Mouse (Mus musculus) bone marrow macrophage, adult 2 months (primary cell): ENCODE measurements at regions not wholly inside any gene's neighbourhood (a gene's known extent, or its start where the extent isn't known, plus 50 kb on each side); places are given as distances from the start of the nearest gene placed in this dataset.

Source experiments
- H3K27ac ChIP-seq: 2 replicates; pipeline ENCODE4 v1.5.1; 2012; ENCODE audit warnings: low read depth, low read length; ENCODE audit not compliant: insufficient read depth
- H3K4me1 ChIP-seq: 2 replicates; pipeline ENCODE4 v1.6.1; 2012; ENCODE audit warnings: low read length; ENCODE audit not compliant: control insufficient read depth, insufficient read depth
- H3K4me3 ChIP-seq: 2 replicates; pipeline ENCODE4 v1.5.1; 2012; ENCODE audit warnings: mild to moderate bottlenecking, low read length, moderate library complexity; ENCODE audit not compliant: insufficient read depth
- CTCF ChIP-seq: IDR thresholded peaks from 2 replicates; pipeline ENCODE4 v1.5.1; 2012; ENCODE audit warnings: low read depth, mild to moderate bottlenecking, low read length, moderate library complexity
- POLR2A ChIP-seq: IDR thresholded peaks from 2 replicates; pipeline ENCODE4 v1.6.1; 2012; ENCODE audit warnings: mild to moderate bottlenecking, low read depth, low read length, borderline replicate concordance

DNA sequence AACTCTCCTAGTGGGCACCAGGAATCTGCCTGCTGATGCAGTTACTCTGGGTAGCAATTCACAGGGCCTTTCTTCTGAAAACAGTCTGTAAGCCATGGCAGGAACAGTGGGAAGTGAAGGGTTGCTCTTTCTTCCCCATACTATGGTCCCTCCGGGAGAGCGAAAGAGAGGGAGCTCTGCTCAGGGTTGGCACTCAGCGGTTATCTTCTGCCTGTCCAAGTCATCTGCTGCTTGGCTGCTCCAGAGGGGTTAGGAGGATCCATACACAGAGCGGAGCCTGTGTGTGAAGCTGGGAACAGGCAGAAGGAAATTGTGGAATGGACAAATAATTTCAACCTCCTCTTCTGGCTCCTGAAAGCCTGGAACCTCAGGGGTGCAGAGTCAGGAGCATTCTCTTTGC, 200.6 kb upstream of the Nxpe4 start:
- Histone ChIP-seq H3K4me3 (no peak overlapping the region), H3K4me1 (no peaks in the 10 kb centered on the region), H3K27ac (no peak overlapping the region)
- TF ChIP-seq CTCF = no peak
- TF ChIP-seq POLR2A = no peak

DNA sequence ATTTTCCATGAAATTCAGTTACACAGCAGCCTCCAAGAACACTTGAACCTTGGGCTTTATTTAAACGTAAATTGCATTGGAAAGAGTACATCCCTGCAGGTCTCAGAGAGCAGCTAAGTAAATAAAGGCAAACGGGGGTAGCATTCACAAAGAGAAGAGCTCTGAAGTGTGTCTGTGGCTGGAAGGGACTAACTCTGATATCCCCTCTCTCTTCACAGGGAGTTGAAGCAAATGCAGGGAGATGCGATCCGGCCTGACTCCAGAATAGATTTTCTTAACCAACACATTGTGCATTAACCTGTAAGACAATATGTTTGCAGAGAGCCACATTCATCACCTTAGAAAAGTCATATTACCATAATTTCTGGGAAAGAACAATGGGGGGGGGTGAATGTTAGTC, 199.7 kb upstream of the Nxpe4 start:
- Histone ChIP-seq H3K4me3 (no peak overlapping the region), H3K4me1 (no peaks in the 10 kb centered on the region), H3K27ac (no peak overlapping the region)
- TF ChIP-seq CTCF (no peak), POLR2A (no peak)

DNA sequence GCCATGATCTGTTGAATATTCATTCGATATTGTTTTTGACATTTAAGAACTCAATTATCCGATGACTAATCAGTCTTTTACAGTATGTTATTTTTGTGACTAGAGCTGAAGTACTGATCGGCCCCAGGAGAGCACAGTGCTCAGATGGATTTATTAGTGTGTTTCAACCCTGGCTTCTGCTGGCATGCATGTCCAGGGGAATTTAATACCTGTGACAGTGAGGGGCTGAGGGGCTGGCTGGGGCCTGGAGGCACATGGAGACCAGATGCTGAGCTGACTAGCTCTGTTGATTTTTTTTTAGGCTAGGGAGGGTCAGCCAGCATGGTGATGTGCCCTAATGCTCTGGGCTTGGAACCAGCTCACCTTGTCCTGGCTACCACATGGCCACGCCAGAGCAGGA, 199.2 kb upstream of the Nxpe4 start:
- Histone ChIP-seq H3K4me3 (no peak overlapping the region), H3K4me1 (no peaks in the 10 kb centered on the region), H3K27ac (no peak overlapping the region)
- TF ChIP-seq CTCF (no peak), POLR2A (no peak)

DNA sequence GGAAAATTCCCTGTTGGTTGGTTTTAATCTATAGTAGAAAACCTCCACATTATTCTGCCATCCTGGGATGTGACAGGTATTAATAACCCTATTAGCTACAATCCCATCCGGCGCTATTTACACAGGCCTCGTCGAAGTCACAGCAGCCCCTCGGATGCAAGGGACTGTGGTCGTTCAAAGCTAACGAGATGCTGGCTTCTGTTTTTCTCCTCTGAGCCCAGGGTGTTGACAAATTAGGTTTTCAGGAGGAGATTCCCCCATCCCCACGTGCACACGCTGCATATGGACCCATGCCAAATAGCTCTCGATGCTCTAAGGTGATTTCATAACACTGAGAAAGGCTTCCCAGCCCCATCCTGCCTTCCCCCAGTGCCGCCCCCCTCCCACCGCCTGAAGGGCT, 188.7 kb upstream of the Nxpe4 start:
- no peaks in the 10 kb centered on the region for H3K4me1 ChIP-seq
- H3K4me3 ChIP-seq = no peak overlapping the region
- H3K27ac ChIP-seq = no peak overlapping the region
- no peak for TF ChIP-seq POLR2A
- no peak for TF ChIP-seq CTCF

DNA sequence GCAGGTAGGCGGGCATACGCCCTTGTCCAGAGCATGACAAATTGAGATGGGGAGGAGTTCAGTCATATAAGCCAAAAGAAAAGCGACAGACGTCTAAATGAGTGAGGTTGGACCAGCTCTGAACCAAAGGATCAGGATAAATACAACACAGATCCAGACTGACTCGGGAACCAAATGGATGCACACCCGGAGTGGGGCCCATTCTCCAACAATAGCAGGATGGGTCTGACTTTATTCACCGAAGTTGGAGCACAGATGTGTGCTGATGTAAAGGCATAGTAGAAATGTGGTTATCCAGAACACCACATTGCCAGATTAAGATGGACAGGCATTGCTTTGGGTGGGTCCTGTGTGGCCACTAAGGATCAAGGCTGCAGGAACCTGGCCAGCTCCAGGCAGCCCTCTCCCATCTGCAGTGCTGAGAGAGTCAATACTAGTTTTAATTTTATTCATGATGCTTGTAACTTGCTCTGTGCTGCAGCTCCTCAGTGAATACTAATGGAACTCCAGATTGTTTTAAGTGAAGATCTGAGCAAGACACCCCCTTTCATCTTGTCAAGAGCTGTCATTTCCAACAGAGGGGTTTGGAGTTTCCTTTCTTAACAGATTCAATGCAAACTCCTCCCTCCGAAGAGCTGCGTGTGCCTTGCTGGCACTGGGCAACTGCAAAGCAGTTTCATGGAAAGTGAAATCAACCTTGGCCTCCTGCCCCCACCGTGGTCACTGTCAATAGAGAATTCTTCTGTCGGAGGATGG, 176.3 kb upstream of the Nxpe4 start:
- H3K4me3 ChIP-seq = no peak overlapping the region
- no peak for TF ChIP-seq CTCF
- no peak for TF ChIP-seq POLR2A

DNA sequence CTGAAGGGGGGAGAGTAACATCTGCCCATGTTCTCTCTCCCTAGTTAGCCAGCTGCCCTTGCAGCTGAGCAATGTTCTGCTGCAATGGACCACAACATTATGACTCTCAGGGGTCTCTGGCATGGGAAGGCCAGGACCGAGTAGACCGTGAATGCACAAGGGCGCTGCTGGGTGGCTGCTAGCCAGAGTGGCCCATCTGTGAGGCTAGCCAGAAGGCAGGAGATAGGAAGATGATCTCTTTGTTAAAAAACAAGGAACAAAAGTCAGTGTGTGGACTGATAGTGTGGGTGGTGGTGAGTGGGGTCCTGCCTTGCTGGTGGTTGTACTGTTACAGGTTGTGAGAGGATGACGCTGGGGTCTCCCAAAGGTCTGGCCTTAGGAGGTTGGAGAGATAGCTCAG, 174.6 kb upstream of the Nxpe4 start:
- H3K4me3 ChIP-seq = no peak overlapping the region
- H3K27ac ChIP-seq = no peak overlapping the region
- TF ChIP-seq POLR2A (no peak), CTCF (no peak)
- no peaks in the 10 kb centered on the region for H3K4me1 ChIP-seq

More for the DNA sequence above, 176.3 kb upstream of the Nxpe4 start:
- H3K4me1 ChIP-seq = no peaks in the 10 kb centered on the region
- no peak overlapping the region for H3K27ac ChIP-seq

DNA sequence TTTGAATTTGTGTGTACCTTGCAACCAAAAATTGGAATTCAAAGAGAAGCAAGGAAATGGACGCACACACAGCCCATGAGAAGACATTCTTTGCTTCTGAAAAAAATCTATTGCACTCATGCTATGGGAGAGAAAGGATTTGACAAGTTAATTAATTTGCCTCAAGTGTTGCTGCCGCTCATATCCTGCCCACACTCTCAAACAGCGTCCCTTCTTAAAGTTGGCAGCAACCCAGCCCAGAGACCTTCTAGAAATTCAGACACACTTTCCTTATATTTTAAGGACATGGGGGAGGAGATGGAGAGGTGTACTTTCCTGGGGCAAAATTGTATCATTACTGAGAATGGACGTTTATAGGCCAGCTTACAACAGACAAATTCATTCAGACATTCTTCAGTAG, 167.2 kb upstream of the Nxpe4 start:
- TF ChIP-seq POLR2A = no peak
- no peak for TF ChIP-seq CTCF
- Histone ChIP-seq H3K27ac (no peak overlapping the region), H3K4me1 (no peaks in the 10 kb centered on the region), H3K4me3 (no peak overlapping the region)

DNA sequence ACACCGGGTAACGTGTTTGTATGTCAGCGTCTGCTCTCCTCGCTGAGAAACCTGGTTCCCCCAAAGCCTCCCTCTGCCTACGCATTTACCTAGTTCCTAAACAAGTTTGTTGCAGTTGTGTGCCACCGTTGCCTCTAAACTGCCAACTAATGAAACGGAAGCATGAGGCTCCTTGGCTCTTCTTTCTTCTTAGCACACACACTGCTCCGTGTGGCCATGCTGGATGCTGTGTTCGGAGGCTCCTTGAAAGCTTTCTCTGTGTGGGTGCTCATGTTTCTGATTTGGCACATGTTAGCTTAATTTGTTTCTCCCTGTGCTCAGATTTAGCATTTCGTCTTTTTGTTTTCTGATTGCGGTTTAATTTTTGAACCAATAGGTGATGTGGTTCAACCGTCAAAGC, 162.2 kb upstream of the Nxpe4 start:
- H3K27ac ChIP-seq = no peak overlapping the region
- H3K4me3 ChIP-seq = no peak overlapping the region
- TF ChIP-seq CTCF (no peak), POLR2A (no peak)
- no peaks in the 10 kb centered on the region for H3K4me1 ChIP-seq

DNA sequence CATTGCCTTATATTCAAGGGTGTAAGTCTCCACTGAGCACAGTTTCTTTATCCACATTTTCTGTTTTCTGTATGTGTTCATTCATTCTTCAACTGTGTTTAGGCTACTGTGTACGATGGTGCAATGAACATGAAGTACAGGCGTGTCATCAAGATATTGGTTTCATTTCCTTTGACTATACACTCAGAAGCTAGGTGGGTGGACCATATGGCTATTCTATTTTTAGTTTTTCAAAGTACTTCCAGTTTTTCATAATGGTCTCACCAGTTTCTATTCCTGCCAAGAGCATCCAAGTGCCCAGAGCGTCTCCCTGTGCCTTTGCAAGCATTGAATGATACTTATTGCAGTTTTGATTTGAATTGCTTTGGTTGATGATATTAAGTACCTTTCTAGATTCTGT, 132.8 kb upstream of the Nxpe4 start:
- Histone ChIP-seq H3K4me1 (no peaks in the 10 kb centered on the region), H3K4me3 (no peak overlapping the region), H3K27ac (no peak overlapping the region)
- no peak for TF ChIP-seq POLR2A
- TF ChIP-seq CTCF = no peak

DNA sequence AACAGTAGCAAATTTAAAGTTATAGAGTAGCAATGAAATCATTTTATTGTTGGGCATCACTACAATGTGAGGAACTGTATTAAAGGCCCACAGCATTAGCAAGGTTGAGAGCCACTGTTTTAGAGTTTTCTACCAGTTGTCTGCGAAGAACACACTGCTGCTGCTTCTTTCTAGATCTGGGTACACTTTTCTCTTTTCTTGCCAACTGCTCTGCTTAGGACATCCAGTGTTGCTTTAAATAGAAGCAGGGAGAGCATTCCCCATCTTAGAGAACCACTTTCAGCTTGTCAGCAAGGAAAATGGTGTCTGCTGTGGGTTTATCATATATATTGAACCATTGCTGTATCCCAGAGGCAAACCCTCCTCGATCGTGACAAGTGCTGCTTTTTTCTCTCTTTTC, 131.0 kb upstream of the Nxpe4 start:
- Histone ChIP-seq H3K27ac (no peak overlapping the region), H3K4me3 (no peak overlapping the region), H3K4me1 (no peaks in the 10 kb centered on the region)
- TF ChIP-seq POLR2A (no peak), CTCF (no peak)
